Mouse (Mus musculus) midbrain, embryonic 11.5 days (tissue): ENCODE measurements around the gene Kcnc1. TPM values are rescaled to one million over a fixed set of nuclear protein-coding genes. Genes with fewer than 3 reads are reported as not detected.

Source experiments
- ATAC-seq: fragments of 200-750 bp; cut with Nextera tagmentation; 2 replicates; pipeline ENCODE4 v1.8.0; 2017; ENCODE audit warnings: moderate TSS enrichment, moderate library complexity; ENCODE audit not compliant: low FRiP score
- DNase-seq: peaks from one replicate; pipeline ENCODE4 v3.0.0; 2015; ENCODE audit warnings: low spot score; ENCODE audit errors: missing footprints
- H3K27ac ChIP-seq: fragments of 300-500 bp; sonication (generic); 2 replicates; pipeline ENCODE4 v1.5.1; 2014; ENCODE audit warnings: low read depth, low read length
- H3K27me3 ChIP-seq: fragments of 300-500 bp; sonication (generic); 2 replicates; pipeline ENCODE4 v1.6.1; 2014; ENCODE audit warnings: mild to moderate bottlenecking, low read length, moderate library complexity, mixed read lengths; ENCODE audit not compliant: control insufficient read depth, insufficient read depth
- H3K36me3 ChIP-seq: fragments of 300-500 bp; sonication (generic); 2 replicates; pipeline ENCODE4 v1.6.1; 2014; ENCODE audit warnings: mild to moderate bottlenecking, low read length, moderate library complexity, mixed read lengths; ENCODE audit not compliant: control insufficient read depth, insufficient read depth
- H3K4me1 ChIP-seq: fragments of 300-500 bp; sonication (generic); 2 replicates; pipeline ENCODE4 v1.6.1; 2014; ENCODE audit warnings: low read length; ENCODE audit not compliant: control insufficient read depth, insufficient read depth
- H3K4me2 ChIP-seq: fragments of 300-500 bp; sonication (generic); 2 replicates; pipeline ENCODE4 v1.6.1; 2014; ENCODE audit warnings: mild to moderate bottlenecking, moderate library complexity
- H3K4me3 ChIP-seq: fragments of 300-500 bp; sonication (generic); 2 replicates; pipeline ENCODE4 v1.5.1; 2014; ENCODE audit warnings: low read depth, low read length
- H3K9ac ChIP-seq: fragments of 300-500 bp; sonication (generic); 2 replicates; pipeline ENCODE4 v1.6.1; 2014; ENCODE audit warnings: low read length
- H3K9me3 ChIP-seq: fragments of 300-500 bp; sonication (generic); 2 replicates; pipeline ENCODE4 v1.6.1; 2016; ENCODE audit warnings: low read length; ENCODE audit not compliant: control insufficient read depth
- WGBS: fragments of 180-500 bp; shearing (Covaris S2); extraction: QIAGEN DNeasy Blood & Tissue Kit; methylation state at CpG from one replicate; pipeline ENCODE4 v1.1.7; 2014; 5-methylcytosine and 5-hydroxymethylcytosine counted together
- polyA plus RNA-seq: library from polyadenylated mRNA; unstranded; fragments of >200 nt; fragmentation: Nextera tagmentation; extraction: Ambion mirVana; gene quantifications from 2 replicates; pipeline ENCODE4 v1.2.1, GENCODE M21; 2014

Kcnc1 gene
- polyA plus RNA-seq, 1 experiment from 2014 or later, result 1.4 TPM

DNA sequence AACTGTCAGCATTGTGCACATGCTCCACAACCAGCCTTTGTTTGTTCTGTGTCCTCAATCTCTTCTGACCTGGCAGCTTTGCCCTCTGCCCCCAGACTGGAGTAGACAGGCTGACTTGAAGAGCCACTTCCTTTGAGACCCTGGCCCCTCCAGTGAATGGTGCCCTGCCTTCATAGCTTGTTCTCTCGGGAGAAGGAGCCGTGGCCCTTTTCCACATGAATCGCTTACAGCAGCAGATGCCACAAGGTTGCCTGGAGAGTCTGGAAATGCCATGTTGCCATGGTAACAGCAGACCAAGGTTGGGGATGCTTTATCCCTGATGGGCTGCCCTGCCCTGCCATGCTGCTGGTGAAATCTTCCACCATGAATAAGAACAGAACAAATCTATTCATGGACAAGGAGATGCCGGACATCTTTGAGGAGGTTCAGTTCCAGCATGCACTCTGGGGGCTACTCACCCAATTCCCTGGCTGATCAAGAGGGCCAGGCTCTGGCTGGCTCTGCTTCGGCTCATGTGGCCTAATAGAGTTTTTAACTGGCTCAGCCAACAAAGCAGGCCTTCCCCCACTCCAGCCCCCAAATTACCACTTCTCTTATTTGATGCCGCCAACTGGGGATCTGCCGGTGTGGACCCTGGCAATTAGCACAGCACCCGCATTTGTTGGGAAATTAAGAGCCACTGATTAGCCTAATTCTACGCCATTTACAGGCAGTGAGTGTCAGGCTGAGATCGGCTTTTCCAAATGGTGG lies 57.8 kb downstream of the Kcnc1 start:
- WGBS, result 34% methylated on average over 10 of the region's 10 CpGs
- peak; percentile 90 for DNase-seq
- peak; percentile 92 for ATAC-seq
- no peaks in the 10 kb centered on the region; the same call in 1 of the 2 replicates for H3K9me3 ChIP-seq
- H3K27ac ChIP-seq, result no peak overlapping the region
- H3K4me3 ChIP-seq, result no peak overlapping the region
- no peaks in the 10 kb centered on the region for H3K27me3 ChIP-seq
- no peak overlapping the region for H3K9ac ChIP-seq
- no peak overlapping the region for H3K4me2 ChIP-seq
- no peaks in the 10 kb centered on the region for H3K36me3 ChIP-seq
- peaks cover 14% of the 10 kb centered on the region for H3K4me1 ChIP-seq

DNA sequence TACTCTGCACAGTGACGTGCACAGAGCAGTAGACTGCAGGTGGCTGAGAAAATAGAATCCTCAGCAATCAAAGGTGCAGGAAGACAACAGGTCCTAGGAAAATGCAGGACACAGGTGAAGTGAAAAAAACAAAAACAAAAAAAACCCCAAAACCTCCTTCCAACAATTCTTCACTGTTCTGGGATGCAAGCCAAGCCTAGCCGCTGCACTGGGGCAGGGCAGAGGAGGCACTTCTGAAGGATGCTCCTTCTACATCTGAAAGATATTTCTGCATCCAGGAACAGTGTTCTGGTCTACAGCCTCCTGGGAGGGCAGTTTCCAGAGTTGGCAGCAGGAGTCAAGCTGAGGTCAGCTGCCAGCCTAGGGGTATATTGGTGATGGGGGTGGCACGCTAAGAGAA lies 61.6 kb downstream of the Kcnc1 start:
- ATAC-seq (no peak), DNase-seq (no peak)
- H3K9me3 ChIP-seq, result no peaks in the 10 kb centered on the region; the same call in 1 of the 2 replicates
- H3K27ac ChIP-seq, result no peak overlapping the region
- no peaks in the 10 kb centered on the region for H3K36me3 ChIP-seq
- no peaks in the 10 kb centered on the region for H3K27me3 ChIP-seq
- H3K4me3 ChIP-seq, result no peak overlapping the region
- peaks cover 9% of the 10 kb centered on the region; the same call in 1 of the 2 replicates for H3K4me1 ChIP-seq
- no peak overlapping the region for H3K4me2 ChIP-seq
- 87% methylated on average over 3 of the region's 3 CpGs for WGBS
- H3K9ac ChIP-seq, result no peak overlapping the region

DNA sequence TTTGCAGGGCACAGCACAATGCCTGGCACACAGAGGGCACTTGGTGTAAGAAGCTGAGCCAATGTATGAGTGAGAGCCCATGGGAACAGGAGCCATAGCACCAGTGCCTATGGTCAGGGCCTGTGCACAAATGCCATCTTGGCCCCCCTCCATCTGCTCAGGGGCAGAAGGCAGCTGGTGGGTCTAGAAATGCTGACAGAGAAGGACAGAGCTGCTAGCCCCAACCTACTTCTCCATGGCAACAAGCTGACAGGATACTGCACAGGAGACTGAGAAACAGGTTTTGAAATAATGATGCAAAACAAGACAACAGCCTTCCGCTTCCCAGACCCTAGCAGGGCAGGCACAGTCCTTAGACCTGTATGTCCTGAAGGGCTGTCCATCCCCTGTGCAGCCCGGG lies 62.9 kb downstream of the Kcnc1 start:
- ATAC-seq, result no peak
- Histone ChIP-seq H3K27ac (no peak overlapping the region), H3K9me3 (no peaks in the 10 kb centered on the region; the same call in 1 of the 2 replicates), H3K27me3 (no peaks in the 10 kb centered on the region), H3K4me1 (peaks cover 3% of the 10 kb centered on the region; the same call in 1 of the 2 replicates), H3K36me3 (no peaks in the 10 kb centered on the region), H3K4me2 (no peak overlapping the region), H3K4me3 (no peak overlapping the region), H3K9ac (no peak overlapping the region)
- no peak for DNase-seq
- 72% methylated on average over 2 of the region's 2 CpGs for whole genome bisulfite sequencing

DNA sequence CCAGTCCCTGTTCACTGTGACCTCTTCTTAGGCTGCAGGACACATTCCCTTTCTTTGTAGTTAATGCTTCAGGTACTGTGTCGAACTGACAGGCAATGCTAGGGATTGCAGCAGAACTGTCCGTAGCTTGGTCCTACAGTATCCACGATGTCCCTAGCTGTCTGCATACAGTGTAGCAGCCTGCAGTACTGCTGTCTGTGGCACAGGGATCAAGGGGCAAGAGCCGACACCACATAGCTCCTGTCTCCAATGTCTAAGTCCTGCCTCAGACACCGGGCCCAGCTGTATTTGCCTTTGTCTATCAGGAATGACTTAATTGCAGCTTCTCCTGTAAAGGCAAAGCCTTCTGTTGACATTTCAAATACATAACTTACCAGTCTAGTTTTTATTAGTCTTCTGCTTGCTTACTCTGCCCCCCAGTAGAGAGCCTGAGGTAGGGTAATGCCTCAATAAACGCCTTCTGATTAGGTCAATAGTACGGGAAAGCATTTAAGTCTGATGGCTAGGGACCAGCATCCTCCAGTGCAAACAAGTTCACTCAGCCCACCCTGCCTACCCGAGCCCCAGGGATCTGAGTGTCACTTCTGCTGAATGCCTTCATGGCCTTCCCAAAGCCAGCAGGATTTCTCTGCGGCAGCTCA lies 63.4 kb downstream of the Kcnc1 start:
- peak; percentile 57; the same call in 1 of the 2 replicates for ATAC-seq
- Histone ChIP-seq H3K4me2 (no peak overlapping the region), H3K4me1 (0 out of 2 replicates have a peak, but pooled peaks cover 2% of the 10 kb centered on the region), H3K4me3 (no peak overlapping the region), H3K9ac (no peak overlapping the region), H3K36me3 (no peaks in the 10 kb centered on the region), H3K9me3 (no peaks in the 10 kb centered on the region; the same call in 1 of the 2 replicates), H3K27me3 (no peaks in the 10 kb centered on the region), H3K27ac (no peak overlapping the region)
- WGBS, result 78% methylated on average over 9 of the region's 9 CpGs
- no peak for DNase-seq

DNA sequence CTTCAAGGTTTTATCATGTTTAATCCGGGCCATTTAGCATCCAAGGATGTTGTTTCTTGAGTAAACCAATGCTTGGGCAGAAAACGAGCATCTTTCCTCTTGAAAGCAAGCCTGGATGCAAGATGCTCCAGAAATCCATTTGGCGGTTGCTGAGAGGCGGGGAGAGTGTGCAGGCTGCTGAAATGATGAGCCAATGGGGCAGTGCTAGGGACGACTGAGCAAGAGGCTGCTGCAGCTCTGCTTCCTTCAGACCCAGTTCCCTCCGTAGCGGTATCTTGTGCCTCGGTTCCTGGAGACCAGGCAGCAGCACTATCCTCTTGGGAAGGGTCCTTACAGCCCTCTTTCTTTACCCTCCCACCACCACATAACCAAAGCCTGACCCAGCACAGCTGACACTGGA lies 66.0 kb downstream of the Kcnc1 start:
- 63% methylated on average over 8 of the region's 8 CpGs for WGBS
- H3K4me2 ChIP-seq, result no peak overlapping the region
- 0 out of 2 replicates have a peak, but pooled peaks cover 2% of the 10 kb centered on the region for H3K4me1 ChIP-seq
- DNase-seq, result peak; percentile 35
- H3K9ac ChIP-seq, result no peak overlapping the region
- H3K36me3 ChIP-seq, result no peaks in the 10 kb centered on the region
- no peak overlapping the region for H3K27ac ChIP-seq
- H3K4me3 ChIP-seq, result no peak overlapping the region
- H3K27me3 ChIP-seq, result no peaks in the 10 kb centered on the region
- no peak for ATAC-seq
- no peaks in the 10 kb centered on the region for H3K9me3 ChIP-seq

DNA sequence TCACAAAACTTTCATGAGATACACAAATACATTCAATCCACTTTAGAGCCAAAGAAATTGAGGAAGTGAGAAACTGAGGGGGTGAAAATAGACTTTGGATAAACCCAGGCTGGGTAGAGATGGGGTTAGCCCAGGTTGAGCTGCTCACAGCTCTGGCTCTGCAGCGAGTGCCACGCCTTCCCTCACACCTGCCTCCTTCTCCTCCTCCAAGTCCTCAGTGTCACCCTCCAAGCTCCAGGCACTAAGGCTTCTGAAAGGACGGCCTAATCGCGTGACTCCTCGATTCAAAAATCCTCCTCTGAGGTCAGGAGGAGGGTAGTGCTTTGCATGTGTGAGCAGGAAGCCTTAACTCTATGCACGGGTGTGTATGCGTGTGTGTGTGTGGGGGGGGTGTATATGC lies 66.8 kb downstream of the Kcnc1 start:
- 84% methylated on average over 8 of the region's 8 CpGs for WGBS
- no peak overlapping the region for H3K27ac ChIP-seq
- no peak for ATAC-seq

DNA sequence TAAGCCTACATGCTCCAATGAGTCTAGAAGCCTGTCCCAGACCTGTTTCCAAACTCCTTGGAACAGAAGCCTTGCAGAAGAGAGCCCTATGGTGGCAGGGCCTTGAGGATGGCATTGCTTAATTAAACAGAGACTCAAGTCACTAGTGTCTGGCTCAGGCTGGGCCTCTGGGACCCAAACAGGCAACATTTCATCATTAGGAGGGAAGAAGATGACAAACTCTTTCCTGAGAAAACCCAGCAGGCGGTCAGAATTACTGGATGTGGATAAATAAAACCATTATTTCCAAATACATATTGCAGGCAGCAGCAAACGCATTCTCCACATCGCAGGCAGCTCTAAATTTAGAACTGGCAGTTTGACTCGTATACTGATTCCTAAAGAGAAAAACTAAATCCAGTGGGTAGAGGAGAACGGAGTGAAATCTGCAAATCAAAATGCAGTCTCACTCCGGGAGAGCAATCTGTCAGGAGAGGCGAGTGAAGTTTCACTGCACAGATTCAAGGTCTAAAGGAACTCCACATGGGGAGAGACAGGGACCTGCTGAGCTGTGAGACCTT lies 70.2 kb downstream of the Kcnc1 start:
- Histone ChIP-seq H3K4me3 (no peak overlapping the region), H3K27me3 (no peaks in the 10 kb centered on the region), H3K27ac (no peak overlapping the region), H3K4me1 (no peaks in the 10 kb centered on the region), H3K9ac (no peak overlapping the region), H3K4me2 (no peak overlapping the region), H3K9me3 (no peaks in the 10 kb centered on the region), H3K36me3 (no peaks in the 10 kb centered on the region)
- 83% methylated on average over 7 of the region's 7 CpGs for WGBS
- no peak for ATAC-seq
- no peak for DNase-seq

More for the DNA sequence above, 66.8 kb downstream of the Kcnc1 start:
- Histone ChIP-seq H3K4me3 (no peak overlapping the region), H3K9ac (no peak overlapping the region), H3K27me3 (no peaks in the 10 kb centered on the region), H3K36me3 (no peaks in the 10 kb centered on the region), H3K9me3 (no peaks in the 10 kb centered on the region), H3K4me2 (no peak overlapping the region), H3K4me1 (0 out of 2 replicates have a peak, but pooled peaks cover 2% of the 10 kb centered on the region)
- no peak for DNase-seq

DNA sequence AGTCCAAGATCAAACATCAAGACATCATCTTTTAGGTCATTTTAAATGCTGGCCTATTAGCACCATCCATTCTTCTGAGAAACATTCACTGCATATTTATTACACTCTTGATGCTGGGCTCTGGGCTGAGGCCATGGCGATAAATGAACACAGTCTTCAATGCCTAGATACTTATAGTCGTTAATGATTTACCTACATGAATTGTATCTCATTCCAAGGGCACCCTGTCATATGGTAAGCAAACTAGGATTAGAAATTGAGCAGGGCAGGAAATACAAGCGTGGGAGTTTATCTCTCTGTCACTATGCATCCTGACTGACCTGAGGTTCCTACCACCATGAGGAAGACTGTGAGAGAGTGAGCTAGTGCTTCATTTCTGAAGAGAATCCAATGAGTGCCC lies 73.2 kb downstream of the Kcnc1 start:
- Histone ChIP-seq H3K9me3 (no peaks in the 10 kb centered on the region), H3K9ac (no peak overlapping the region), H3K27me3 (no peaks in the 10 kb centered on the region), H3K4me3 (no peak overlapping the region), H3K27ac (no peak overlapping the region), H3K4me2 (no peak overlapping the region), H3K36me3 (no peaks in the 10 kb centered on the region), H3K4me1 (peaks cover 5% of the 10 kb centered on the region; the same call in 1 of the 2 replicates)
- 91% methylated on average over 3 of the region's 3 CpGs for WGBS
- ATAC-seq (no peak), DNase-seq (no peak)
